Mouse (Mus musculus) monocyte, adult 5-6 weeks (primary cell): ENCODE results near the gene Pask. TPM values are rescaled to one million over a fixed set of nuclear protein-coding genes. Genes with fewer than 3 reads are reported as not detected.

Source experiments
- ATAC-seq: fragments of 153-309, 156-312 bp; replicated peaks from 2 replicates; pipeline ENCODE4 v1.8.0; 2017; ENCODE audit warnings: mild to moderate bottlenecking; ENCODE audit not compliant: low TSS enrichment, insufficient number of reproducible peaks, severe bottlenecking, poor library complexity, low FRiP score
- total RNA-seq: library from RNA; stranded (forward); fragments of 200-1000, 200-491, 200-594 nt; gene quantifications from 3 replicates; pipeline ENCODE4 v1.2.3, GENCODE M21; 2017

Gene Pask
- total RNA-seq, 1 experiment from 2014 or later, result not detected

DNA sequence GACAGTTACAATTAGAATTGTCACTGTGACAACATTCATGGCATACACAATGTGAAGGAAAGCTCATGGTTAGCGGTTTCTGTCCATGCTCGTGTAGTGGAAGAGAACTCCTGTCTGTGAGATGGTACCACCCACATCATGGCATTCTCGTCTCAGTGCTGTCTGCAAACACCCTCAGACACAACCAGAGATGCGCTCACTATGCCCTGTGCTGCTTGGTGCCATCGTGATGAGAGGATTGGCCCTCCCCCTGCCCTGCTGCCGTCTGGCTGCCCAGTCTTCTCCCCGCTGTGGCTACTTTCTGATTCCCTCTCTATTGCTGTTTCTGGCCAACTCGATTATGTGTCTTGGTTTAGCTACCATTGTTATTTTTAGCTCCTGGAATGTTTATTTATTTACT lies 51.3 kb downstream of the Pask start:
- ATAC-seq, result no peak

DNA sequence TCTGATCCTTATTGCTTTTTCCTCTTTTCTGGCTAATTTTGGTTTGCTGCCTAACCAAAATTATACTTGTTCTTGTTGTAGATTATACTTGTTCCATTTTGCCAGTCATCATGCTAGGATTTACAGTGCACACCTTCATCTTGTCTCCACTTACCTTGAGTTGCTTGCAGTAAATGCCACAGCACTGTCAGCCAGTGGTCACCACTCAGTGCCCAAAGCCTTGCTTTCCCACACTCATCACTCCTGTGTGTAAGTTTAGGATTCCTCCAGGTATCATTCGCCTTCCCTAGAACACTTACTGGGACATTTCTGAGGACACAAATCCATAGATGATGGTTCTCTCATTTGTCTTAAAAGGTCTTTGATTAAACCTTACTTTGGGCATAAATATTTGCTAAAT lies 51.7 kb downstream of the Pask start:
- ATAC-seq, result no peak

DNA sequence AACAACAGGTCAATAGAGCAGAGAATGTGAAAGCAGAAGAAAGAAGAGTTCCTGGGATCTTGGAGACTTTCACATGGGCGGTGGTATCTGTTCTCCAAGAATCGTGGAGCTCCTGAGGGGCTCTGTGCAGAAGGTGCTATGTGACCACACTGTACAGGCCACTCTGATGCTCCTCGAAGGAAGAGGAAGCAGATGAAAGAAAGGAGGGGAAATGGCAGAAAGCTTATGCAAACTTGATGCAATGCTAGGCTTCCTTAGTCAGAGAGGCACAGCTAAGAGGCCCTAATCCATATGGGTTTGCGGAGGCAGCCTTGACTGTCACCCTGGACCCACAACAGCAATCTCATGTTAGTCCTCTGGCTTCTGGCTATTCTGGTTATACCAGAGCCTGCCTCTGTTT lies 52.3 kb downstream of the Pask start:
- ATAC-seq, result no peak

DNA sequence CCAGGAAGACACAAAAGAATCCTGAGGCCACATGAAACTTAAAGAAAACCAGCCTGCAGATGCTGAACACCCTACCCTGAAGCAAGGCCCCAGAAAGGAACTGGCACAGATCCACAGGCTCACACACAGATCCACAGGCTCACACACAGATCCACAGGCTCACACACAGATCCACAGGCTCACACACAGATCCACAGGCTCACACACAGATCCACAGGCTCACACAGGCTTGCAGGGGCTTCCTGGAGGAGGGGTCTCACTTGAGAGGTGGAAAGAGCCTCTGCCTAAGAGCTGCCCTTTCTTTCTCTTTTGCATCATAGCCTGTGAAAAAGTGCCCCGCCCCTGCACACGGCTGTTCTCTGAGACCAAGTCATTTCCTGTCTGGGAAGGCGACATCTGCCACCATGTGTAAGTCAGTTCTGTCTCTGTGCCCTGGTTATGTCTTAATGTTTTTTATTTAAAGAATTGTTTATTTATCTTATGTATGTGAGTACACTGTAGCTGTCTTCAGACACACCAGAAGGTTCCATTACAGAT lies 53.5 kb downstream of the Pask start:
- no peak for ATAC-seq

DNA sequence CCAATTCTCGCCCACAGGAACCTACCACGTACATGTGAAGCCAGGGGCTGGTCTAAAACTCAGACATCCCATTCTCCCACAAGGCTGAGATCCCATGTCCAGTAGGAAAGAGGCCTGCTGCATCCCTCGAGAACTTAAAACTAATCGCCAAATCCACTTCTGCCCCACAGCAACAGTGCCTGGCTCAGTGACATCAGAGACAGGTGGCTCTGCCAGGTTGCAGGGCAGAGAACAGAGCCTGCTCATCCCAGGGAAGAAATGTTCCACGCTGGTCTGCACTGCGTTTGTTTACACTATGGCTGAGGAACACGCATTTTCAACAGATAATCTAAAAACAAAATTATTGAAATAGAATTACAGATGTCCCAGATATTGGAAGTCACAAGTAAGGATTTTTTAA lies 66.2 kb downstream of the Pask start:
- ATAC-seq, result no peak

DNA sequence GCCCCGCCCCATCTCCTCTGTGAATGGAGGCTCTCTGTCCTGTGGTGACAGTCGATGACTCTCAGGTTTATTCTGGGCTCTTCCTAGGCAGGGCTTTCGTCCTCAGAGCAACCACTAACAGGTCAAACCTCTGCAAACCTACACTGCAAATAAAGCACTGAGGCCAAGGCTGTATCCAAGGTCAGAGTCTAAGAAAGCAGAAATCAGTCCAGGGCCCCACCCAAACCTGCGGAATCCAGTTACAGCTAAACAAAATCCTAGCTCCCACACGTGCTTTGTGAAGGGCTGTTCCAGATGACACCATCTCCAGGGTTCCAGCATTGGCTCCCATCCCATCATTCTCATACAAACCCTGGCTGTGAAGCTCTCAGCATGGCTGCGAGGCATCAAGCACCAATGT lies 67.7 kb downstream of the Pask start:
- ATAC-seq, result no peak

DNA sequence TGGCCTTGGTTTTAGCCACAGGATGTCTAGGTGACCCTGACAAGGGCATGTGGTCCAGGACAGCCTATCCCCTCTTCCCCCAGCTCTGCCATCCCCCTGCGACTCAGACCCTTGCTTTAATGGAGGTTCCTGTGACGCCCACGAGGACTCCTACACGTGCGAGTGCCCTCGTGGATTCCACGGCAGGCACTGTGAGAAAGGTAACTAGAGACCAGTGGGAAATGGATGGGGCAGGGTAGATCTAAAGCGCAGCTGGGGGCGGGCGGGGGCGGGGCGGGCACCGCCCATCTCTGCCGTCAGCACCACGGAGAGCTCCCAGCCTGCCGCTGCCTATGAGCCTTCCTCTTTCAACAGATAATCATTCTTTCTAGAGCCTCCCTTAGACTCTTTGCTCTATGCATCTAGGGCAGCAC lies 70.9 kb downstream of the Pask start:
- ATAC-seq, result no peak

DNA sequence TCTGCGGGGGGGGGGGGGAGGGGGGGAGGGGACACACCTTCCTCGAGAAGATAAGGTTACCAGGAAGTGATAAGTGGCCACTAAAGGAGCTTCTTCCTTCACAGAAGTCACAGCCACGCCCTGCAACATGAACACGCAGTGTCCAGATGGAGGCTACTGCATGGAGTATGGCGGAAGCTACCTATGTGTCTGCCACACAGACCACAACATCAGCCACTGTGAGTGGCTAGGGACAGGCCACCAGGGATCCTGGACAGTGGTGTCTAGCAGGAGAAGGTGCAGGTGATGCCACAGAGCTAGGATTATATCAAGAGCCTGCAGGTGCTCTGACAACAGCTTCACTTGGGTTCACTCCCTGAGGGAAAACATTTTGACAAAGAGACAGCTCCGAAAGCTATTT lies 71.5 kb downstream of the Pask start:
- ATAC-seq, result no peak

DNA sequence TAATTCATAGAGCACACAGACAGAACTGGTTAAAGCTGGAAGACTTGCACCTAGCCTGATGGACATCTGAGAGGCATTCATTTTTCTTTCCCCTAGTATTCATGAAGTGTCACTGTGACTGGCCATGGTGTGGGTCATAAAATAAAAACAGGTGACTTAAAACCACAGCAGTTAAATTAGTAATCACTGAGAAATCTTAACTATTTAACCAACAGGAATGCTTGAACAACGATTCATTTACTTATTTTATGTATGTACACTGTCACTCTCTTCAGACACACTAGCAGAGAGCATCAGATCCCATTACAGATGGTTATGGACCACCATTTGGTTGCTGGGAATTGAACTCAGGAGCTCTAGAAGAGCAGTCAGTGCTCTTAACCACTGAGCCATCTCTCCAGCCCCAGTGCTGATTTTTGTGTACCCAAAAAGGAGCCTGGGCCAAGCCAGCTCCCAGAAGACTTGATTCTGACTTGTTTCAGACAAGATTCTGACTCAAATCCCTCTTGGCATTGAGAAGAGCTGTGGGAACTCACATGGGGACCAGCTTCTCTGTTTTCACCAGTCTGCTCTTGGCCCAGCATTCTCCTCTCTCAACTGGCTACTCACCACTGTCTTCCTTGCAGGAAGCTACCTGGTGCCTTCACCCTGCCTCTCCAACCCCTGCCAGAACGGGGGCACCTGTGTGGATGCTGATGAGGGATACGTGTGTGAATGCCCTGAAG lies 72.6 kb downstream of the Pask start:
- no peak for ATAC-seq

DNA sequence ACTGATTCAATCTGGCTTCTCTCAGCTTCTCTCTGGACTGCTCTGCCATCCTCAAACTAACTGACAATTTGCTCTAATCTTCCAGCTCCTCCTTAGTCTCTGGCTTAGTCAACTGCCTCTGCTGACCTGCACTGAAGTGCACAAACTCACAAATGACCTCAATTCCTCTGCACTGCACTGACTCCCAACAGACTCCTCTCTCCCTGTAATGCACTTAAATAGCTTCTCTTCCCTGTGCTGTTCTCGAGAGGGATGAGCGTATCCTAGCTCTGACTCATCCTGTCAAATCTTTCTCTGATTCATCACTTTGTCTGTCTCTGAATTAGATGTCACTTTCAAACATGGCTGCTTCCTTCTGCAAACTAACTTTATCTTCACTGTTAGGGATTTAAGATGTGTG lies 75.0 kb downstream of the Pask start:
- no peak for ATAC-seq

DNA sequence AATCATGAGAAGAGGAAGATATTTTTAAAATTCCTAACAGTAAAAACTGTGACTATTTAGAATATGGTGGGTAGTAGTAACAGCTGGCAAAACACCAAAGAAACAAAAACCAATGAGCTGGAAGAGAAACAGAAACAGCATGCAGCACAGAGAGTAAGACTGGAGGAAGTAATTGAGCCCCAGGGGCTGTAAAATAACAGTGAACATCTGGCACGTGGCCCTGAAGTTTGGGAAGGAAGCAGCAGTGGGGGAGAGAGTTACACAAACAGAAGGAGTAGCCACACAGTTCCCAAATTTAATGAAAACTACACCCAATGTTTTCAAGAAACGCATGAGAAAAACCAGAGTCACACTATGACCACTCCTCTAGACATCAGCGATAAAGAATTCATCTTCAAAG lies 76.1 kb downstream of the Pask start:
- no peak for ATAC-seq

Other genes with a start within 250 kb of the Pask start
- not detected in 3 replicates for gene Kif1a, start 241.5 kb downstream of the Pask start, total RNA-seq
- gene Agxt, start 208.2 kb downstream of the Pask start, total RNA-seq, result not detected in 3 replicates
- not detected in 3 replicates for gene 2310007B03Rik, start 182.5 kb downstream of the Pask start, total RNA-seq
- gene Crocc2, start 174.8 kb downstream of the Pask start, total RNA-seq, result not detected in 3 replicates
- gene Sned1, start 107.6 kb downstream of the Pask start, total RNA-seq, result 0.19 to 1.5 TPM (median 0.19 TPM) in 3 replicates
- 15.1 to 25.4 TPM (median 18.8 TPM) in 3 replicates for gene Mterf4, start 37.6 kb downstream of the Pask start, total RNA-seq
- gene Ppp1r7, start 628 bp downstream of the Pask start, total RNA-seq, result 21.3 to 35.6 TPM (median 28.6 TPM) in 3 replicates
- not detected in 3 replicates for gene Ano7, start 30.4 kb upstream of the Pask start, total RNA-seq
- gene Hdlbp, start 135.3 kb upstream of the Pask start, total RNA-seq, result 58.2 to 101 TPM (median 83.6 TPM) in 3 replicates
- gene Farp2, start 168.6 kb upstream of the Pask start, total RNA-seq, result 0.75 to 4.4 TPM (median 2.0 TPM) in 3 replicates